Mouse (Mus musculus) ES-Bruce4 (cell line): ENCODE measurements at regions not wholly inside any gene's neighbourhood (a gene's known extent, or its start where the extent isn't known, plus 50 kb on each side); places are given as distances from the start of the nearest gene placed in this dataset.

Experiments used
- H3K27ac ChIP-seq: 2 replicates; pipeline ENCODE4 v1.5.1; 2012; ENCODE audit warnings: low read length, inconsistent platforms; ENCODE audit not compliant: insufficient read depth
- H3K27me3 ChIP-seq: 2 replicates; pipeline ENCODE4 v1.6.1; 2012; ENCODE audit warnings: mild to moderate bottlenecking, low read length, inconsistent platforms; ENCODE audit not compliant: control insufficient read depth, poor library complexity, insufficient read depth, severe bottlenecking
- H3K36me3 ChIP-seq: 2 replicates; pipeline ENCODE4 v1.6.1; 2012; ENCODE audit warnings: inconsistent platforms, mild to moderate bottlenecking, low read length, moderate library complexity; ENCODE audit not compliant: control insufficient read depth, poor library complexity, insufficient read depth, severe bottlenecking
- H3K4me1 ChIP-seq: one replicate; pipeline ENCODE4 v1.8.1; 2011; ENCODE audit warnings: low read length; ENCODE audit not compliant: control insufficient read depth, insufficient read depth
- H3K4me3 ChIP-seq: 2 replicates; pipeline ENCODE4 v1.5.1; 2011; ENCODE audit warnings: low read depth, mild to moderate bottlenecking, low read length
- H3K9ac ChIP-seq: 2 replicates; pipeline ENCODE4 v1.6.1; 2012; ENCODE audit warnings: low read depth, mild to moderate bottlenecking, inconsistent platforms; ENCODE audit not compliant: poor library complexity, severe bottlenecking
- H3K9me3 ChIP-seq: replicated peaks from 2 replicates; pipeline ENCODE4 v1.6.1; 2012; ENCODE audit warnings: mild to moderate bottlenecking, low read length, inconsistent platforms; ENCODE audit not compliant: control insufficient read depth, poor library complexity, insufficient read depth, severe bottlenecking
- CTCF ChIP-seq: IDR thresholded peaks from one replicate; pipeline ENCODE4 v1.8.1; 2011; ENCODE audit warnings: low read depth, low read length
- EP300 ChIP-seq: IDR thresholded peaks from 2 replicates; pipeline ENCODE4 v1.6.1; 2011; ENCODE audit warnings: low read depth, low read length; ENCODE audit not compliant: insufficient read depth
- POLR2A ChIP-seq: IDR thresholded peaks from one replicate; pipeline ENCODE4 v1.8.1; 2011; ENCODE audit warnings: low read length; ENCODE audit not compliant: insufficient read depth

- no peaks in the 10 kb centered on the region for H3K27me3 ChIP-seq
- no peak for TF ChIP-seq CTCF
- no peak for TF ChIP-seq EP300
- no peak for TF ChIP-seq POLR2A
- H3K36me3 ChIP-seq = no peaks in the 10 kb centered on the region
- no peak overlapping the region for H3K27ac ChIP-seq
- H3K4me3 ChIP-seq = no peak overlapping the region
- no peak overlapping the region for H3K9ac ChIP-seq
- H3K4me1 ChIP-seq = no peaks in the 10 kb centered on the region
- H3K9me3 ChIP-seq = peaks cover 8% of the 10 kb centered on the region; the same call in 1 of the 2 replicates
These were observed 300.1 kb upstream of the Auts2 start for GRCm38 (mm10) chr5:132843284-132843683.

DNA sequence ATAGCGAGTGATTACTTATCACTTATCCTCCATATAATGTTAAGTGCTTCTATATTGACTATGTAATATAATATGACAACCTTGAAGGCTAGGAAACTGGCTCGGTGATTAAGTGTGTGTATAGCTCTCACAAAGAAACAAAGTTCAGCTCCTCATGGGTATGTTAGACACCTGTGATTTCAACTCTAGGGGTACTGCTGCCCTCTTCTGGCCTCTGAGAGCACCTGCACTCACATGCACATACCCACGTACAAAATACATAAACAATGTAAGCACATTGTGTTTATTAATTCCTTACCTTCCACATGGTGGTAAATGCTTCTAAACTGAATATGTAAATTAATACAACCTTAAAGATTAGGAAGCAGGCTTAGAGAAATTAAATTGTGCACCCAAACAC, 298.6 kb upstream of the Auts2 start:
- no peak overlapping the region for H3K4me3 ChIP-seq
- no peak overlapping the region for H3K9ac ChIP-seq
- TF ChIP-seq POLR2A (no peak), EP300 (no peak), CTCF (peak; percentile 15)
- no peaks in the 10 kb centered on the region for H3K36me3 ChIP-seq
- no peaks in the 10 kb centered on the region for H3K27me3 ChIP-seq
- H3K9me3 ChIP-seq = peaks cover 8% of the 10 kb centered on the region; the same call in 1 of the 2 replicates
- H3K4me1 ChIP-seq = no peaks in the 10 kb centered on the region
- H3K27ac ChIP-seq = no peak overlapping the region

DNA sequence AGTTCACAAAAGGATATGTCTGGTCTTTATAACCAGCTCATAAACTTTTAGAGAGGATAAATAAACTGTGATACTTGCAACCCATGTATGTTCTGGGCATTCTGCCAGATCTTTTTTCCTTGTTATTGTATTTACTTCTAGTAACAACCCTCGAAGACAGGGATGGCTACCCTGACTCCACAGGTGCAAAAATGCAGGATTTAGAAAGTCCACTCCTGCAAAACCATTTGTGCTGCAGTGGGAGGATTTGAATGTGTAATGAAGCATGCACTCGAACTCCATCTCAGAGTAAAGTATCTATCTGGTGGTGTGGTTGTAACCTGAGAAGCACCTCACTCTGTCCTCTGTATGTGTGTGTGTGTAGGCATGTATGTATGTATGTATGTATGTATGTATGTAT, 294.3 kb upstream of the Auts2 start:
- H3K36me3 ChIP-seq = no peaks in the 10 kb centered on the region
- no peak overlapping the region for H3K27ac ChIP-seq
- no peak overlapping the region for H3K9ac ChIP-seq
- TF ChIP-seq POLR2A = no peak
- TF ChIP-seq EP300 = no peak
- no peak for TF ChIP-seq CTCF
- no peak overlapping the region for H3K4me3 ChIP-seq
- H3K27me3 ChIP-seq = no peaks in the 10 kb centered on the region
- peaks cover 8% of the 10 kb centered on the region for H3K9me3 ChIP-seq
- no peaks in the 10 kb centered on the region for H3K4me1 ChIP-seq

GRCm38 (mm10) chr5:132828993-132829392, 285.8 kb upstream of the Auts2 start:
- no peak overlapping the region for H3K27ac ChIP-seq
- no peaks in the 10 kb centered on the region for H3K27me3 ChIP-seq
- no peak overlapping the region for H3K4me3 ChIP-seq
- H3K4me1 ChIP-seq = no peaks in the 10 kb centered on the region
- H3K36me3 ChIP-seq = no peaks in the 10 kb centered on the region
- no peak overlapping the region for H3K9ac ChIP-seq
- TF ChIP-seq EP300 (no peak), POLR2A (no peak), CTCF (no peak)
- H3K9me3 ChIP-seq = no peaks in the 10 kb centered on the region; the same call in 1 of the 2 replicates

DNA sequence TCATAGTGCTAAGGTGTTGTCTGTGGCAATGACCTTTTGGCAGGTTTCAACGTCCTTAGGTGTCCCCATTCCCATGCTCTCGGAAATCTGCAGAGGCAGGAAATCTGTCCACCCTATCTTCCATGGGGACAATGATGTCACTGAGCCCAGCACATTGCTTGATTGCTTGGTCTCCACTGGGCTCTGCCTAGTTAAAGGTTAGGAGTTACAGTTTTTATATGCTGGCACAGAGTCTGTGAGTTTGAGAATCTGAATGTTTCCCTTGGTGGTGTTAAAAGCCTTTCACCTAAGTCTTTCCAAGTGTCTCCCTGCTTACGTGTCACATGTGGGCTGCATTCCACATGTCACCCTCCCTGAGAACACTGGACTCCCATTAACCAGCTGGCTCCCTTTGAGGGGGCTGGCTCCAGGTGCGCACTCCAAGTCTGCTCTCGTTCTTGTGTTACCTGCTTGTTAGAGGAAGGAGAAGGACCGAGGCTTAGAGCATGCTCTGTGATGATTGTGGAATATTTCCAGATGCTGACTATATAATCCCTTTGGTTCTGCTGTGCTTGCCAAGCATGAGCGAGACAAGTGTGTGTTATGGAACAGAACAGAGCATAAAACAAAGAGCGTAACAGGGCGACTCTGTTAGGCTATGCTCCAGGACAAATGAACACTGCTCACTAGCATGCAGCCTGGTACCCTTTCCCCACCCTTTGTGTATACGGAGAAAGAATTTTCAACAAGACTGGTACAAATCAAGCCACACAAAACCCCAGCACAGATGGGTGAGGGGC, 284.6 kb upstream of the Auts2 start:
- TF ChIP-seq CTCF = no peak
- TF ChIP-seq EP300 = no peak
- no peak for TF ChIP-seq POLR2A
- H3K27ac ChIP-seq = no peak overlapping the region
- no peaks in the 10 kb centered on the region for H3K27me3 ChIP-seq
- no peaks in the 10 kb centered on the region for H3K4me1 ChIP-seq
- no peaks in the 10 kb centered on the region for H3K36me3 ChIP-seq
- no peaks in the 10 kb centered on the region; the same call in 1 of the 2 replicates for H3K9me3 ChIP-seq
- H3K9ac ChIP-seq = no peak overlapping the region
- H3K4me3 ChIP-seq = no peak overlapping the region

GRCm38 (mm10) chr5:132826009-132826408, 282.9 kb upstream of the Auts2 start:
- Histone ChIP-seq H3K4me3 (no peak overlapping the region), H3K9ac (no peak overlapping the region), H3K27me3 (no peaks in the 10 kb centered on the region), H3K9me3 (no peaks in the 10 kb centered on the region), H3K4me1 (no peaks in the 10 kb centered on the region), H3K27ac (no peak overlapping the region), H3K36me3 (no peaks in the 10 kb centered on the region)
- TF ChIP-seq CTCF (no peak), POLR2A (no peak)
